Mouse (Mus musculus) stomach, embryonic 14.5 days (tissue): Measurements from ENCODE around the gene Mettl26. TPM values are rescaled to one million over a fixed set of nuclear protein-coding genes. Genes with fewer than 3 reads are reported as not detected.

Experiments used
- ATAC-seq: fragments of 200-750 bp; cut with Nextera tagmentation; 2 replicates; pipeline ENCODE4 v1.8.0; 2017; ENCODE audit warnings: low read depth, moderate TSS enrichment; ENCODE audit not compliant: insufficient number of reproducible peaks, insufficient read depth, low FRiP score
- H3K27ac ChIP-seq: fragments of 300-500 bp; sonication (generic); 2 replicates; pipeline ENCODE4 v1.5.1; 2014; ENCODE audit warnings: mild to moderate bottlenecking, low read length, moderate library complexity, mixed read lengths
- H3K27me3 ChIP-seq: fragments of 300-500 bp; sonication (generic); 2 replicates; pipeline ENCODE4 v1.6.1; 2014; ENCODE audit warnings: low read length, control low read depth, mixed read lengths; ENCODE audit not compliant: control insufficient read depth, insufficient read depth
- H3K36me3 ChIP-seq: fragments of 300-500 bp; sonication (generic); 2 replicates; pipeline ENCODE4 v1.6.1; 2014; ENCODE audit warnings: mild to moderate bottlenecking, control low read depth, low read length, moderate library complexity, mixed read lengths; ENCODE audit not compliant: control insufficient read depth, insufficient read depth
- H3K4me1 ChIP-seq: fragments of 300-500 bp; sonication (generic); 2 replicates; pipeline ENCODE4 v1.6.1; 2014; ENCODE audit warnings: low read length, control low read depth, mixed read lengths; ENCODE audit not compliant: control insufficient read depth, insufficient read depth
- H3K4me2 ChIP-seq: fragments of 300-500 bp; sonication (generic); replicated peaks from 2 replicates; pipeline ENCODE4 v1.6.1; 2014; ENCODE audit warnings: low read depth, low read length, control low read depth
- H3K4me3 ChIP-seq: fragments of 300-500 bp; sonication (generic); 2 replicates; pipeline ENCODE4 v1.5.1; 2014; ENCODE audit warnings: low read depth, low read length, control low read depth
- H3K9ac ChIP-seq: fragments of 300-500 bp; sonication (generic); replicated peaks from 2 replicates; pipeline ENCODE4 v1.6.1; 2014; ENCODE audit warnings: low read depth, mild to moderate bottlenecking, control low read depth, low read length, moderate library complexity, mixed read lengths
- H3K9me3 ChIP-seq: fragments of 300-500 bp; sonication (generic); 2 replicates; pipeline ENCODE4 v1.6.1; 2016; ENCODE audit warnings: low read depth, low read length, control low read depth; ENCODE audit not compliant: control insufficient read depth
- WGBS: fragments of 180-500 bp; shearing (Covaris S2); extraction: QIAGEN DNeasy Blood & Tissue Kit; methylation state at CpG from one replicate; pipeline ENCODE4 v1.1.7; 2014; 5-methylcytosine and 5-hydroxymethylcytosine counted together
- polyA plus RNA-seq: library from polyadenylated mRNA; unstranded; fragments of >200 nt; fragmentation: Nextera tagmentation; extraction: Ambion mirVana; gene quantifications from 2 replicates; pipeline ENCODE4 v1.2.1, GENCODE M21; 2014

The Mettl26 gene
- polyA plus RNA-seq, 1 experiment from 2014 or later: 66.9 TPM

DNA sequence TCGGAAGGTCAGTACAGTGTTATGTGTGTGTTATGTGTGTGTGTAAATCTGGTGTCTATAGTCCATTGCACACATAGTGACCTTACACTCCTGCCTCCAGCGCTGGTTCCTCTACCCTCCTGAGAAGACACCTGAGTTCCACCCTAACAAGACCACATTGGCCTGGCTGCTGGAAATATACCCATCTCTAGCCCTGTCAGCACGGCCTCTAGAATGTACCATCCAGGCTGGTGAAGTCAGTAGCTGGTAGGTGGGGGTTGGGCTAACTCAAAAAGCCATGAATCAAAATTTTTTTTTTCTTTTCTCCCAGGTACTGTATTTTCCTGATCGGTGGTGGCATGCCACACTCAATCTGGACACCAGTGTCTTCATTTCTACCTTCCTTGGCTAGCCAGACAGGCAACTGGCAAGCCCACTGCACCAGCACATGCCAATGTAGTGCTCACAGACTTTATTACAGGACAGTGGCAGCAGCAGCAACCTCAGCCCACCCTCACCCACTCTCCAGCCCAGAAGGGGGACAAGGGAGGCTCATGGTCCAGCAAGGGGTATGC lies 44.6 kb upstream of the Mettl26 start:
- peaks cover 38% of the 10 kb centered on the region for H3K36me3 ChIP-seq
- no peaks in the 10 kb centered on the region for H3K9me3 ChIP-seq
- H3K27ac ChIP-seq: no peak overlapping the region
- no peaks in the 10 kb centered on the region for H3K27me3 ChIP-seq
- H3K4me1 ChIP-seq: peaks cover 38% of the 10 kb centered on the region
- WGBS: 77% methylated on average over 4 of the region's 4 CpGs
- ATAC-seq: no peak
- H3K9ac ChIP-seq: no peak overlapping the region
- peak overlapping the region; percentile 91 for H3K4me2 ChIP-seq
- no peak overlapping the region for H3K4me3 ChIP-seq

DNA sequence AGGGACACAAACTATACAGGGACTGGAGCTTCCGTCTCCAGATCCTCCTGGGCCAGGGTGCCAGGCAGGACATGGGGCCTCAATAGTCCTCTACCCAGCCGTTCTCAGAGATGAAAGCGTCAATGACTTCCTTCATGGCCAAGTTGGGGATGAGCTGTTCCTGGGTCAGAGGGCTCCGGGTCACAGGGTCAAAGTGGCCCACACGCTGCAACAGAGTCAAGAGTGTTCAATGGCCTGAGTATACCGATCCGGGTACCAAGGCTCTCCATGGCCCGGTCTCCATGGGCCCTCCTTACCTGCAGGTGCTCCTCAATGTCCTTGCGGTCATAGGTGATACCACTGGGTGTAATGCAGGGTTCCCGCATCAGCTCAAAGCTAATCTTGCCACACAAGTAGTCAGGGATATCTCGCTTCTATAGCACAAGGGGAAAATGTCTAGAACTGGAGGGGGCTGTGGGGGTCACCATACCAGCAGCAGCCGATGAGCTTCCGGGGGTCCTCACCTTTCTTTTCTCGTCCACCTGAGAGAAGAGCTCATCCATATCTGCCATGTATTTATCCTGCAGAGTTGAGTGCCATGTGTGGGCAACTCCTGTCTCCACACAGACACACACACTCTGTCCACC lies 44.0 kb upstream of the Mettl26 start:
- Histone ChIP-seq H3K27me3 (no peaks in the 10 kb centered on the region), H3K4me1 (peaks cover 43% of the 10 kb centered on the region), H3K36me3 (peaks cover 36% of the 10 kb centered on the region), H3K4me3 (peak overlapping the region; percentile 81; the same call in 1 of the 2 replicates), H3K27ac (no peak overlapping the region), H3K9ac (no peak overlapping the region), H3K4me2 (peak overlapping the region; percentile 99; the same call in 1 of the 2 replicates), H3K9me3 (no peaks in the 10 kb centered on the region)
- 83% methylated on average over 14 of the region's 14 CpGs for WGBS
- ATAC-seq: no peak

GRCm38 (mm10) chr17:25831451-25832281 lies 43.2 kb upstream of the Mettl26 start:
- Histone ChIP-seq H3K9me3 (no peaks in the 10 kb centered on the region), H3K27me3 (no peaks in the 10 kb centered on the region), H3K27ac (peak overlapping the region; percentile 88), H3K4me3 (peak overlapping the region; percentile 81), H3K4me2 (peak overlapping the region; percentile 99), H3K4me1 (peaks cover 50% of the 10 kb centered on the region), H3K36me3 (peaks cover 28% of the 10 kb centered on the region), H3K9ac (peak overlapping the region; percentile 74)
- WGBS: 55% methylated on average over 21 of the region's 21 CpGs
- no peak for ATAC-seq

DNA sequence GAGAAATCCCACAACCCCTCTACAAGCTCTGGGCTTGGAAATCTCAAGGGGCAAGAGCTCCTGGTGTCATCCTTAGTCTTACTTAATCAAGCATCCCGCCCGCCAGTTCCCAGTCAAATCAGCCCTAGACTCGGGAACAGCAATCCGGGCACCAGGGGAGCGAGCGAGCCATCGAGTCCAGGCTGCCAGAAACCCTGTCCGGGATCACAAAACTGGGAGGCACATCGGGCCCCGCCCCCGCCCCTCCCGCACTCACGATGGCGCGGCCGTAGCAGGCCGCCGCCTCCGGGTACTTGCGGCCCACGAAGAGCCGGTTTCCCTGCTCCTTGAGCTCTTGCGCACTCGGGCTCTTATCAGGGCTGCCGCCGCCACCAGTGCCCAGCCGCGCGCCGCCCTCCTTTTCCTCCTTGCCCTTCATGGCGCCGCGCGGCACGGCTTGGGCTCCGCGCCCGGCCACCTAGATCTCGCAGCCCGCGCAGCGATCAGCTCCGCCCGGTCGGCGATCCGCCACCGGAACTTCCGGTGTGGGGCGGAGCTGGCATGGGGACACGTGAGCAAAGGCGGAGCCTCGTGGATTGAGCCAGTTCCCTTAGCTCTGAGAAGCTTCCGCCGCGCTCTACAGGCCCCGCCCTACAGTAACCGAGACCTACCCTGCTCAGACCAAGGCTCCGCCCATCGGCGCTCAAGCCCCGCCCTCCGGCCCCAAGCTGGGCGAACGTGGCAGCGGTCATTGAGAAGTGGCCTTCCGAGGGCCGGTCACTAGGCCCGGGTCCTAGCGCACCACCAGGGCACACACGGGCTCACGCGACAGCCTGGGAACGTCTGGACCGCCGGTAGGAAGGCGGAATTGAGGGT lies 42.2 kb upstream of the Mettl26 start:
- Histone ChIP-seq H3K4me2 (peak overlapping the region; percentile 99), H3K27me3 (no peaks in the 10 kb centered on the region), H3K4me1 (peaks cover 60% of the 10 kb centered on the region), H3K36me3 (peaks cover 25% of the 10 kb centered on the region), H3K9ac (peak overlapping the region; percentile 74), H3K9me3 (no peaks in the 10 kb centered on the region), H3K4me3 (peak overlapping the region; percentile 81), H3K27ac (peak overlapping the region; percentile 94)
- WGBS: under 1% methylated on average over 70 of the region's 77 CpGs
- ATAC-seq: peak; percentile 87

DNA sequence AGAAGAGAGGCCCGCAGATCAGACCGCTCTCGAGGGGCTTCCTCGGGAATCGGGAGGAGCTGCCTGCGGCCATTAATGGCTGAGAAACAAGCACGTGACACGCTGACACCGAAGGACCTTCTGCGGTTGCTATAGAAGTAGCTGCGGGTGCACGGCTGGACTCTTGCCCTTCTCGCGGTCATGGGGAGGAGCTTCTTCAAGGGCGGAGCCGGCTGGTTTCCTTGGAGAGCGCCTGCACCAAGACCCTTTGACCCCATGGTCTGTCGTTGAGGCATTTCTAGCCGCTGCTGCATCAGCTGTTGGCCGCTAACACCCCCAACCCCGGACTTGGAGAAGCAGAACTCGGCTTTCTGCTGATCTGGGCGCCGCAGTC lies 41.6 kb upstream of the Mettl26 start, which contains the start of gene Stub1:
TSS of gene Stub1 (minus strand) at position 114 of the 373 bp plus-strand sequence.
- Histone ChIP-seq H3K4me2 (peak within 1 kb of the TSS; percentile 99), H3K27ac (peak within 1 kb of the TSS; percentile 94), H3K36me3 (peaks cover 31% of the 10 kb centered on the region), H3K4me1 (peaks cover 58% of the 10 kb centered on the region), H3K9me3 (no peaks in the 10 kb centered on the region), H3K27me3 (no peaks in the 10 kb centered on the region), H3K4me3 (peak within 1 kb of the TSS; percentile 81), H3K9ac (peak within 1 kb of the TSS; percentile 74)
- under 1% methylated on average over 24 of the region's 24 CpGs for WGBS
- peak; percentile 66 for ATAC-seq

DNA sequence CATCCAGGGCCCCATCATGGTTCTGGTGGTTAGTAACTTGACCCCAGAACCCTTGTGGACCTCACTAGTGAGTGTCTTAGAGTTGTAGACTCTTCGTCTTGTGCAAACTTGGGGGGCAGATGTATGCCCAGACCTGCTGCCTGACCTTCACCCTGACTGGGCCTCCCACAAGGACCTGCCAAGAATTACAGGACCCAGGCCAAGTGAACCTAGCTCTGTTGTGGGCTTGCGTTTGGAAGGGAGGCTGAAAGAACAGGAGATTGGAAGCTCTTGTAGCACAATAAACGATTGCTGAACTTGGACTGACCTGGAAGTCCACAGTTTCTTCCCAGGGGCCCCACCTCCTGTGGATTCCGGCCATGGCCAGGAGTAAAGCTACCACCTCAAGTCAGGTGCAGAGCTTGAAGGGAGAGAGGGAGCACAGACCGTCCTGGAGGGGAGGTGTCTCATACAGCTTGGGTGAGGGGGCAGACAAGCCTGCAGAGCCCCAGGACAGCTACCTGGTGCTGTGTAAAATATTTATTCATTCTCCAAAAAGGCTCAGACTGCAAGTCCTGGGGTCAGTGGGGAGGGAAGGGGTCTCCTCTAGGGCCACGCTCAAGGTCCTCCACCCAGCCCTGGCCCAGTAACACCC lies 40.8 kb upstream of the Mettl26 start:
- WGBS: 20% methylated on average over 6 of the region's 6 CpGs
- H3K4me2 ChIP-seq: peak overlapping the region; percentile 99
- no peaks in the 10 kb centered on the region for H3K9me3 ChIP-seq
- peak overlapping the region; percentile 94; the same call in 1 of the 2 replicates for H3K27ac ChIP-seq
- H3K36me3 ChIP-seq: peaks cover 36% of the 10 kb centered on the region
- ATAC-seq: no peak
- no peaks in the 10 kb centered on the region for H3K27me3 ChIP-seq
- H3K4me3 ChIP-seq: peak overlapping the region; percentile 81
- H3K4me1 ChIP-seq: peaks cover 55% of the 10 kb centered on the region
- peak overlapping the region; percentile 74; the same call in 1 of the 2 replicates for H3K9ac ChIP-seq

GRCm38 (mm10) chr17:25834595-25835222 lies 40.2 kb upstream of the Mettl26 start:
- Histone ChIP-seq H3K4me1 (peaks cover 52% of the 10 kb centered on the region), H3K36me3 (peaks cover 40% of the 10 kb centered on the region)

More at GRCm38 (mm10) chr17:25834595-25835222, 40.2 kb upstream of the Mettl26 start:
- Histone ChIP-seq H3K27me3 (no peaks in the 10 kb centered on the region), H3K9ac (peak overlapping the region; percentile 74; the same call in 1 of the 2 replicates), H3K4me2 (peak overlapping the region; percentile 99), H3K9me3 (no peaks in the 10 kb centered on the region), H3K27ac (no peak overlapping the region), H3K4me3 (peak overlapping the region; percentile 81)
- WGBS: 77% methylated on average over 12 of the region's 12 CpGs
- ATAC-seq: no peak
